Mouse (Mus musculus): ENCODE results near the gene Me3. TPM values are rescaled to one million over a fixed set of nuclear protein-coding genes. Genes with fewer than 3 reads are reported as not detected.

Me3 gene
- polyA plus RNA-seq, 1 experiment from 2014 or later: 0.18 TPM

DNA sequence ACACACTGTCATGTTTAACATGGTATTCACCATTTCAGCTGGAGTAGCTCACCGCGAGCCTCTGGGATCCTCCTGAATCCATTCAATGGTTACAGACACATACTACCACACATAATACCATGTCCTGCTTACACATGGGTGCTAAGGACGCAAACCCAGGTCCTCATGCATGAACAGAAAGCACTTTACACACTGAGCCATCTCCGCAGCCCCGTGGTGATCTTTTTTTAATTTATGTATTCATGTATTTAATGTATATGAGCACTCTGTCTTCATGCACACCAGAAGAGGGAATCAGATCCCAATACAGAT lies 210.2 kb downstream of the Me3 start:
- H3K27me3 ChIP-seq (ENCODE audit: control insufficient read depth, insufficient read depth, low read depth, low read length): no peaks in the 10 kb centered on the region
- no peaks in the 10 kb centered on the region for H3K36me3 ChIP-seq (ENCODE audit: control insufficient read depth, insufficient read depth)
- 75% methylated on average over 5 of the region's 5 CpGs for WGBS (ENCODE audit: insufficient replicate concordance)
- H3K9ac ChIP-seq (ENCODE audit: low read depth, low read length): no peak overlapping the region
- no peak overlapping the region for H3K4me2 ChIP-seq (ENCODE audit: low read depth, low read length)
- no peak for ATAC-seq (ENCODE audit: low read depth)
- no peak overlapping the region for H3K27ac ChIP-seq (ENCODE audit: low read length)
- no peaks in the 10 kb centered on the region for H3K9me3 ChIP-seq (replicated peaks; ENCODE audit: control insufficient read depth, low read length)
- H3K4me1 ChIP-seq (ENCODE audit: control insufficient read depth, low read depth, low read length): no peaks in the 10 kb centered on the region
- no peak overlapping the region for H3K4me3 ChIP-seq (ENCODE audit: low read depth, low read length)

DNA sequence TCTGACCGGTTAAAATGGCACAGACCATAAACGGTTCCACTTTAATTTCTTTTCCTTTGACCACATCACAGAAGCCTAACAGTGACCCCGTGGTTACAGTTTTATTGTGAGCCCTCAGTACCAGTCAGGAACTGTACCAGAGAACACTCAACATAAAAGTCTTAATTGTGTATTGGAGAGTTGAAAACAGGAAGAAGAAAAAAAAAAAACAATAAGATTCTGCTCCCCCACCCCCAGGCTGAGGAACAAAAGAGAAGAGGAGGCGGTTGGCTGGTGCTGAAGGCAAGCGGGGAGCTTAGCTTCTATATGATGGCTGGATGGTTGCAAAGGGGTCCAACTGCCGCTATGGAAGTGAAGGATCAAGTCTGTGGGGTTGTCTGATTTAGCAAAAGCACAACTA lies 210.9 kb downstream of the Me3 start:
- no peaks in the 10 kb centered on the region for H3K4me1 ChIP-seq (ENCODE audit: control insufficient read depth, low read depth, low read length)
- H3K9me3 ChIP-seq (replicated peaks; ENCODE audit: control insufficient read depth, low read length): no peaks in the 10 kb centered on the region
- no peaks in the 10 kb centered on the region for H3K36me3 ChIP-seq (ENCODE audit: control insufficient read depth, insufficient read depth)
- H3K27ac ChIP-seq (ENCODE audit: low read length): no peak overlapping the region
- ATAC-seq (ENCODE audit: low read depth): no peak
- no peak overlapping the region for H3K4me3 ChIP-seq (ENCODE audit: low read depth, low read length)
- WGBS (ENCODE audit: insufficient replicate concordance): 25% methylated on average over 6 of the region's 6 CpGs
- no peak overlapping the region for H3K9ac ChIP-seq (ENCODE audit: low read depth, low read length)
- H3K27me3 ChIP-seq (ENCODE audit: control insufficient read depth, insufficient read depth, low read depth, low read length): no peaks in the 10 kb centered on the region
- no peak overlapping the region for H3K4me2 ChIP-seq (ENCODE audit: low read depth, low read length)

DNA sequence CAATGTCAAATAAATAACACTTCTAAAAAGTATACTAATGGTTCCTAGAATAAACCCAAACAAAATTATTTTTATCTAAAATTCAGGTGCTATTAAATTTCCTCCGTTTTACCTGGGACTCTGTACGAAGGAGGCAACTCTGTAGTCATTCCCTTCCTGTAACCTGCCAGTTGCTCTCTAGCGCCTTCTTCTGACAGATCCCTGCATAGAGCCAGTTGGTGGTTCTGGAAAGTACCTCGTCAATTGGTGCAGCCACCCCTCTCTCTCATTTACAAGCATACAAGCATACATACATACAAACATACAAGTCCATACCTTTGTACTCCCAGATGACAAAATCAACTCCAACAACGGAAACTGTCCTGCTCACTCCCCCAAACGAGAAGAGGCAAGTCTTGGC lies 211.3 kb downstream of the Me3 start:
- Histone ChIP-seq H3K4me1 (ENCODE audit: control insufficient read depth, low read depth, low read length) (no peaks in the 10 kb centered on the region), H3K4me2 (ENCODE audit: low read depth, low read length) (no peak overlapping the region), H3K9ac (ENCODE audit: low read depth, low read length) (no peak overlapping the region), H3K9me3 (replicated peaks; ENCODE audit: control insufficient read depth, low read length) (no peaks in the 10 kb centered on the region), H3K36me3 (ENCODE audit: control insufficient read depth, insufficient read depth) (no peaks in the 10 kb centered on the region), H3K27ac (ENCODE audit: low read length) (no peak overlapping the region), H3K27me3 (ENCODE audit: control insufficient read depth, insufficient read depth, low read depth, low read length) (no peaks in the 10 kb centered on the region), H3K4me3 (ENCODE audit: low read depth, low read length) (no peak overlapping the region)
- ATAC-seq (ENCODE audit: low read depth): no peak
- 21% methylated on average over 6 of the region's 6 CpGs for WGBS (ENCODE audit: insufficient replicate concordance)

DNA sequence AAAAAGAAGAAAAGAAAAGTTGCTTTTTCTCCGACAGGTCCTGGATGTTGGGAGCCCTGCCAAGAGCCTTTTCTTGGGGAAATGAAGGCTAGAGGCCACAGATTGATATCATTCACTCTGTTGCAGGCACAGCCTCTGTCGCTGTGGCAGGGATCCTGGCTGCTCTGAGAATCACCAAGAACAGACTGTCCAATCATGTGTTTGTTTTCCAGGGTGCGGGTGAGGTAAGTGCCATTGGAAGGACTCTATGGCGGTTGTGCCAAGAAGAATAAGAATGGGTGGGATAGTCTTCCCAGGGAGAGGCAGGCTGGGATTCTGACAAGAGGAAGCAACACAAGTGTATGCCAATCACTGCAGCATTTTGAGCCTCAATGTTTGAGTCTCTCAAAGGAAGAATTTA lies 213.5 kb downstream of the Me3 start:
- no peak for ATAC-seq (ENCODE audit: low read depth)
- 58% methylated on average over 4 of the region's 4 CpGs for WGBS (ENCODE audit: insufficient replicate concordance)
- no peak overlapping the region for H3K27ac ChIP-seq (ENCODE audit: low read length)
- no peaks in the 10 kb centered on the region for H3K4me1 ChIP-seq (ENCODE audit: control insufficient read depth, low read depth, low read length)
- no peaks in the 10 kb centered on the region for H3K27me3 ChIP-seq (ENCODE audit: control insufficient read depth, insufficient read depth, low read depth, low read length)
- H3K36me3 ChIP-seq (ENCODE audit: control insufficient read depth, insufficient read depth): no peaks in the 10 kb centered on the region
- H3K4me2 ChIP-seq (ENCODE audit: low read depth, low read length): no peak overlapping the region
- H3K9me3 ChIP-seq (replicated peaks; ENCODE audit: control insufficient read depth, low read length): no peaks in the 10 kb centered on the region
- no peak overlapping the region for H3K9ac ChIP-seq (ENCODE audit: low read depth, low read length)
- no peak overlapping the region for H3K4me3 ChIP-seq (ENCODE audit: low read depth, low read length)

DNA sequence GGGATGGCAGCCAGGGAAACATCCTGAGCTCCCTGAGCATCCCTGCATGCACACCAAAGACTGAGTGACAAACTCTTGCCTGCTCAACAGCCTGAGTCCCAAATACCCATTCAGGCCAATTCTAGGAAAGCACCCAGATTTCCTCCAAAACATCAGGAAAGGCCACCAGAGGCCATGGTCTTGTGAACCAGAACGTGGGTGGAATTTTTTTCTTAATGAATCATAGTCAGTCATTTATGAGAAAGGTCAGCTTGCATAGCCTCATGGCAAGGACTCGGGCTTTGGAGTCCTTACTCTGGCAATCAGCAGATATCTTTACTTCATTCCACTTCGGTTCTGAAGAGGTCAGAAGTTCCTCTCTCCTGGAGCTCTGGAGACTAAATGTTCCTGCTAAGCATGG lies 218.3 kb downstream of the Me3 start:
- 41% methylated on average over 3 of the region's 3 CpGs for WGBS (ENCODE audit: insufficient replicate concordance)
- Histone ChIP-seq H3K9ac (ENCODE audit: low read depth, low read length) (no peak overlapping the region), H3K4me1 (ENCODE audit: control insufficient read depth, low read depth, low read length) (no peaks in the 10 kb centered on the region), H3K9me3 (replicated peaks; ENCODE audit: control insufficient read depth, low read length) (no peaks in the 10 kb centered on the region), H3K36me3 (ENCODE audit: control insufficient read depth, insufficient read depth) (no peaks in the 10 kb centered on the region), H3K4me2 (ENCODE audit: low read depth, low read length) (no peak overlapping the region), H3K27ac (ENCODE audit: low read length) (no peak overlapping the region), H3K4me3 (ENCODE audit: low read depth, low read length) (no peak overlapping the region), H3K27me3 (ENCODE audit: control insufficient read depth, insufficient read depth, low read depth, low read length) (no peaks in the 10 kb centered on the region)
- no peak for ATAC-seq (ENCODE audit: low read depth)

DNA sequence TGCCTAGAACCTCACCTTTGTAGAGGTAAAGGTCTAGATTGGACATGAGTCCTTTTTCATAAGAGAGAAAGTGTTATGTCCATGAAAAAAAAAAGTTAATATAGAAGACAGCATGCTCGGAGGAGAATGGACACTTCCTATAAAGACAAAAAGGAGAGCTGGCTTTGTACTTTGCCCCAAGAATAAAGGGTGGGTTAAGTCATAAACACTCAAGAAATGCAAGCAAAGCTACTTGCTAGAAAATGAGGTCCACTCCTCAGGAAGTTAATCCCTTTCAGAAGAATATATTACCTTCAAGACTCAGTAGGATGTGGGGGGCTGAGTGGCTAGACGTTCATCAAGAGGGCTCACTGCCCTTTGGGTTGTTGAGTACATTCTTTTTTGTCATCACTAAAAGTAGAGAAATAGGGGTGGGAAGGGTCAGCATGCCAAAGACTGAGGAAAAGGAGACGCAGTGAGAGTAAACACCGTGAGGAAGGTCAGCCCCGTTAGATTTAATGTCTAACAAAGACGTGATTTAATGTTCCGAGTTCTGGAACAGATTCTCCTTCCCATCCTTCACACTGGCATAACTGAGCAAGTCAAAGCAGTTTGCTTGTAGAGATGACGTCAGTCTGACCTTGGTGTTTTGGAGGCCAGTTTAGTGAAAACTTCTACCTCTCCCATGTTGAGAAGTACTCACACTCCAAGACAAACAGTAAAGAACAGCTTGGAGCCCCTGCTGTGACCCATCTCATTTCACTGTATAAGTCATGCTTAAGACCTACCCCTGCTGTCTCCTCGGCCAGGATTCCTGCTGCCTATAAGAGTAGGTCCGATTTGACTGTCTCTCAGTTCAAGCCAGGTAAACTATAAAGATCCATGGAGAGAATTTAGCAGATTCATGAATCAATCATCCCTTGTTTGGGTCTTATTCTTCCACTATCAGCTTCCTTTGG lies 220.2 kb downstream of the Me3 start:
- no peaks in the 10 kb centered on the region for H3K36me3 ChIP-seq (ENCODE audit: control insufficient read depth, insufficient read depth)
- no peaks in the 10 kb centered on the region for H3K9me3 ChIP-seq (replicated peaks; ENCODE audit: control insufficient read depth, low read length)
- WGBS (ENCODE audit: insufficient replicate concordance): 61% methylated on average over 10 of the region's 10 CpGs
- no peak for ATAC-seq (ENCODE audit: low read depth)
- no peaks in the 10 kb centered on the region for H3K4me1 ChIP-seq (ENCODE audit: control insufficient read depth, low read depth, low read length)
- H3K4me2 ChIP-seq (ENCODE audit: low read depth, low read length): no peak overlapping the region
- H3K9ac ChIP-seq (ENCODE audit: low read depth, low read length): no peak overlapping the region
- H3K27ac ChIP-seq (ENCODE audit: low read length): no peak overlapping the region
- no peak overlapping the region for H3K4me3 ChIP-seq (ENCODE audit: low read depth, low read length)
- H3K27me3 ChIP-seq (ENCODE audit: control insufficient read depth, insufficient read depth, low read depth, low read length): no peaks in the 10 kb centered on the region

DNA sequence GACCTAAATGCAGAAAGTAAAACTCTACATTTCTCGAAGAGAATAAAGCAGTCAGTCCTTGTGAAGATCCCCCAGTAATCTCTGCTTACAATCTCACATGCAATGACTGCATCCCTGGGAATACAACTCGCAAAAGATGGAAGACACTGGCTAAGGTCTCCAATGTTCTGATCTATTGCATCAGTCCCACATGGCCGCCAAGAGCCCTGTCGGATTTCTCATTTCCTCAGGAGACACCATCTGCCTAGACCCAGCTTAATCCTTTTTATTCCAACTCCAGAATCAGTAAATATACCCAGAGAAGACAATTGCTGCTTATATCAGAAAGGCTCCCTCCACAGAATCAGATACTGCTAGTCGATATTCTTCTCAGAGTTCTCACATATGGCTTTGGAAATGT lies 220.9 kb downstream of the Me3 start:
- WGBS (ENCODE audit: insufficient replicate concordance): 62% methylated on average over 5 of the region's 5 CpGs
- Histone ChIP-seq H3K4me3 (ENCODE audit: low read depth, low read length) (no peak overlapping the region), H3K9me3 (replicated peaks; ENCODE audit: control insufficient read depth, low read length) (no peaks in the 10 kb centered on the region), H3K4me1 (ENCODE audit: control insufficient read depth, low read depth, low read length) (no peaks in the 10 kb centered on the region), H3K36me3 (ENCODE audit: control insufficient read depth, insufficient read depth) (no peaks in the 10 kb centered on the region), H3K27me3 (ENCODE audit: control insufficient read depth, insufficient read depth, low read depth, low read length) (no peaks in the 10 kb centered on the region), H3K4me2 (ENCODE audit: low read depth, low read length) (no peak overlapping the region), H3K27ac (ENCODE audit: low read length) (no peak overlapping the region), H3K9ac (ENCODE audit: low read depth, low read length) (no peak overlapping the region)
- ATAC-seq (ENCODE audit: low read depth): no peak

DNA sequence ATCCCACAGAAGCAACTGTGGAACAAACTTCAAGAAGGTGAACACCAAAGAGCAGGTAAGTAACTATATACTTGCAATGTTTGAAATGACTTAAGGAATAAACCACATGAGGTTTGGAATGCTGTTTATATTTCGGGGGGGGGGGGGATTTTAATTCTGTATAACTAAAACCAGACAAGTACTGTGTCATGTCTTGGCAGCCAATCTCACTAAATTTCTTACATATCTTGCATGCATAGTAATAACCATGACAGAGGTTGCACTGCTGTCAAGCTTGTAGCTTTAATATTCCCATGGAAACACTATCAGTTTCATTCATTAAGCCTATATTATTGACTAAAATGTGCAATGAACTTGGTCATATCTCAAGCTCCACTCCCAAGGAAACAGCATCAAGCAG lies 223.0 kb downstream of the Me3 start:
- ATAC-seq (ENCODE audit: low read depth): no peak
- H3K27me3 ChIP-seq (ENCODE audit: control insufficient read depth, insufficient read depth, low read depth, low read length): no peaks in the 10 kb centered on the region
- WGBS (ENCODE audit: insufficient replicate concordance): 44% methylated on average over 1 of the region's 1 CpGs

DNA sequence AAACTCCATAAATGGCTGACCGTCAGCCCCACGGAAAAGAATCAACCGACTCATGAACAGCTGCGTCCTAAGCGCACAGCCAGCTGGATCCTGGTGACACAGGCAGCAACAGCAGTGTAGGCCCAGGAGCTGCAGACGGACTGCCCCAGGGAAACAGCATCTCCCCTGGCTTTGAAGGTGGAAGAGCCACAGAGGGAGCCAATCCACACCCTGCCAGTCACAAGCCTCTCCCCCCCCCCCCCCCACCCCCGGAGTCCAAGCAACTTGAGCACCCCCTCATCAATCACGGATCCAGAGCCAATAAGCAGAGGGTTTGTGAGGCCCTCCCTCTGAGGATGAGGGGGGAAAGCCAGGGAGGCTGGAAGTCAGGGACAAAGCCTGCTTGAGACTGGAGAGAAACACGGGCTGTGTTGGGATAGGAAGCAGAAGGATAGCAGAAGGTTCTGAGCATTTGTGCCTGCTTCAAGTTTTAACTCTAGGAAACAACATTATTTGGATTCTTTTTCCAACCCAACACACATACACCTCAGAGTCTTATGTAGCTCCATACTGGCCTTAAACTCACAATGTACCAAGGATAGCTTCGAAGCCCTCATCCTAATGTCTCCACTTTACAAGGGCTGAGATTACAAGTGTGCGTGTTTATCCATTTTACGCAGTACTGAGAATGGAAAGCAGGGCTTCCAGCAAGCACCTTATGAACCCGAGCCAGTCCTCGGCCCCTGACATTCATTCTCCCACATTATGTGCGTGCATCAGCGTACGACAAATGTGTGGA lies 224.4 kb downstream of the Me3 start:
- H3K9me3 ChIP-seq (replicated peaks; ENCODE audit: control insufficient read depth, low read length): no peaks in the 10 kb centered on the region
- H3K4me3 ChIP-seq (ENCODE audit: low read depth, low read length): no peak overlapping the region
- no peaks in the 10 kb centered on the region for H3K4me1 ChIP-seq (ENCODE audit: control insufficient read depth, low read depth, low read length)
- ATAC-seq (ENCODE audit: low read depth): no peak
- H3K9ac ChIP-seq (ENCODE audit: low read depth, low read length): no peak overlapping the region
- no peak overlapping the region for H3K4me2 ChIP-seq (ENCODE audit: low read depth, low read length)
- no peaks in the 10 kb centered on the region for H3K27me3 ChIP-seq (ENCODE audit: control insufficient read depth, insufficient read depth, low read depth, low read length)
- H3K36me3 ChIP-seq (ENCODE audit: control insufficient read depth, insufficient read depth): no peaks in the 10 kb centered on the region
- 62% methylated on average over 17 of the region's 17 CpGs for WGBS (ENCODE audit: insufficient replicate concordance)
- H3K27ac ChIP-seq (ENCODE audit: low read length): no peak overlapping the region

More for the DNA sequence above, 223.0 kb downstream of the Me3 start:
- no peaks in the 10 kb centered on the region for H3K9me3 ChIP-seq (replicated peaks; ENCODE audit: control insufficient read depth, low read length)
- H3K27ac ChIP-seq (ENCODE audit: low read length): no peak overlapping the region
- no peaks in the 10 kb centered on the region for H3K4me1 ChIP-seq (ENCODE audit: control insufficient read depth, low read depth, low read length)
- H3K9ac ChIP-seq (ENCODE audit: low read depth, low read length): no peak overlapping the region
- H3K4me2 ChIP-seq (ENCODE audit: low read depth, low read length): no peak overlapping the region
- H3K4me3 ChIP-seq (ENCODE audit: low read depth, low read length): no peak overlapping the region
- H3K36me3 ChIP-seq (ENCODE audit: control insufficient read depth, insufficient read depth): no peaks in the 10 kb centered on the region

Measured in liver, embryonic 16.5 days (tissue).